In genomic region chr12:90932684-90933083, GRCm38 (mm10) we compare ENCODE assay signal across 13 mouse cellular contexts.
"Had no signal": no experiment of that assay in that cellular context is flagged by ENCODE, and none has a peak within 500 bp of the region (broad histone marks: within the 10 kb centered on the region; RNA-seq: fewer than 3 reads in every experiment).

No protein-coding gene starts in this region.

- DNase-seq: kidney, postnatal 14 days; kidney, postnatal 4 days; layer of hippocampus, adult 9-11 months; layer of hippocampus, postnatal 36 days; liver, embryonic 13.5 days; lung, adult 2 months; lung, postnatal 14 days; lung, postnatal 4 days; midbrain, embryonic 14.5 days; thymus, adult 18-20 months; thymus, postnatal 4 days had no signal

- H3K9ac ChIP-seq: liver, embryonic 13.5 days had no signal

- H3K36me3 ChIP-seq: liver, embryonic 13.5 days had no signal

- H3K27me3 ChIP-seq: liver, embryonic 13.5 days had no signal

- H3K4me1 ChIP-seq: liver, embryonic 13.5 days had no signal

- H3K4me2 ChIP-seq: liver, embryonic 13.5 days; midbrain, embryonic 11.5 days had no signal

- H3K27ac ChIP-seq: left cerebral cortex, adult 2 months; liver, embryonic 13.5 days had no signal

- H3K9me3 ChIP-seq: liver, embryonic 13.5 days had no signal

- H3K4me3 ChIP-seq: left cerebral cortex, adult 2 months; liver, embryonic 13.5 days had no signal
